Mouse (Mus musculus) right cerebral cortex, postnatal 4 days (tissue): ENCODE data around the gene Chid1.
"Not testable (repeated sequence)": the region's sequence is repeated elsewhere in the genome, so short reads cannot be mapped to it uniquely, and the experiment has no call there.

ENCODE experiments used
- DNase-seq: peaks from one replicate; pipeline ENCODE4 v3.0.0-alpha.2; 2022

Gene Chid1

GRCm38 (mm10) chr7:141460001-141460390, 79.7 kb downstream of the Chid1 start:
- no peak for DNase-seq

GRCm38 (mm10) chr7:141459301-141459711, 80.4 kb downstream of the Chid1 start:
- no peak for DNase-seq

GRCm38 (mm10) chr7:141458661-141459060, 81.0 kb downstream of the Chid1 start:
- no peak for DNase-seq

GRCm38 (mm10) chr7:141457986-141458660, 81.5 kb downstream of the Chid1 start:
- no peak for DNase-seq

- DNase-seq: no peak
Observed at GRCm38 (mm10) chr7:141457236-141457635, 82.4 kb downstream of the Chid1 start.

- DNase-seq: no peak
Observed at GRCm38 (mm10) chr7:141456739-141457138, 82.9 kb downstream of the Chid1 start.

- DNase-seq: peak; percentile 23
Observed at GRCm38 (mm10) chr7:141455610-141456314, 83.9 kb downstream of the Chid1 start.

- DNase-seq: peak; percentile 90
Observed at GRCm38 (mm10) chr7:141454967-141455551, 84.6 kb downstream of the Chid1 start, which contains the start of gene Pnpla2. Gene Pnpla2, plus strand, starts transcription at chr7:141455198.

- no peak for DNase-seq
Observed at GRCm38 (mm10) chr7:141453636-141454035, 86.0 kb downstream of the Chid1 start.

- DNase-seq: no peak
Observed at GRCm38 (mm10) chr7:141451928-141452327, 87.7 kb downstream of the Chid1 start.

GRCm38 (mm10) chr7:141447110-141447991, 92.3 kb downstream of the Chid1 start, which contains the start of gene Rplp2:
Gene Rplp2, plus strand, starts transcription at chr7:141447370.
- peak; percentile 88 for DNase-seq

- not testable (repeated sequence) for DNase-seq
Observed at GRCm38 (mm10) chr7:141446374-141446773, 93.3 kb downstream of the Chid1 start.

- no peak for DNase-seq
Observed at GRCm38 (mm10) chr7:141443828-141444237, 95.8 kb downstream of the Chid1 start, which contains the start of gene Pidd1. Gene Pidd1, minus strand, starts transcription at chr7:141444025.
